Comparison of ENCODE assay signal across 18 mouse cellular contexts in genomic region chr6:86963987-86964685, GRCm38 (mm10). TPM values are rescaled to one million over a fixed set of nuclear protein-coding genes. Genes with fewer than 3 reads are reported as not detected.
DNase-seq lines count a peak whose midpoint lies in the region; ATAC-seq and TF ChIP-seq lines count a peak whose summit lies in the region.
"Had no signal": no experiment of that assay in that cellular context is flagged by ENCODE, and none has a peak within 500 bp of the region (broad histone marks: within the 10 kb centered on the region; RNA-seq: fewer than 3 reads in every experiment).

No protein-coding gene starts in this region.

- H3K9ac ChIP-seq in liver, embryonic 12.5 days: no peak overlapping the region
- H3K9ac ChIP-seq: forebrain, embryonic 13.5 days; hindbrain, embryonic 13.5 days had no signal

- no peaks in the 10 kb centered on the region for H3K4me1 ChIP-seq in liver, embryonic 12.5 days
- H3K4me1 ChIP-seq: embryonic facial prominence, embryonic 10.5 days; forebrain, embryonic 13.5 days; heart, embryonic 10.5 days; hindbrain, embryonic 13.5 days had no signal

- H3ac ChIP-seq in myocyte (ENCODE audit: control insufficient read depth, insufficient read length): no peak overlapping the region

- DNase-seq in gastrocnemius, postnatal 14 days: peak; percentile 18
- no peak for DNase-seq in gastrocnemius, postnatal 36 days
- DNase-seq in kidney, postnatal 25 days: peak; percentile 14 to 52
- DNase-seq in kidney, postnatal 10 days: no peak
- peak; percentile 22 for DNase-seq in NIH3T3 (ENCODE audit: low read depth)
- DNase-seq: adrenal gland, adult 2 months; adrenal gland, postnatal 25 days; cerebellum, adult 2 months; cerebellum, postnatal 10 days; heart, adult 18-20 months; heart, postnatal 14 days had no signal

- no peaks in the 10 kb centered on the region for H3K27me3 ChIP-seq in myocyte (ENCODE audit: control insufficient read depth, insufficient read depth, insufficient read length)
- no peaks in the 10 kb centered on the region for H3K27me3 ChIP-seq in liver, embryonic 12.5 days (replicated peaks)
- H3K27me3 ChIP-seq: CH12.LX; forebrain, embryonic 13.5 days; hindbrain, embryonic 13.5 days had no signal

- no peak for TF ChIP-seq POLR2A in myocyte (IDR thresholded peaks at IDR 0.05; ENCODE audit: insufficient read length, low read depth)

- intact Hi-C loops in gastrocnemius, postnatal 14 days (cut with DNase I; ENCODE audit: low total_unique reads): no loop called here
- intact Hi-C loops in gastrocnemius, postnatal 36 days (cut with DNase I): no loop called here

- H3K4me2 ChIP-seq in myocyte (ENCODE audit: low read depth): peak overlapping the region; percentile 6
- no peak overlapping the region for H3K4me2 ChIP-seq in liver, embryonic 12.5 days
- H3K4me2 ChIP-seq: forebrain, embryonic 13.5 days; hindbrain, embryonic 13.5 days had no signal

- ATAC-seq in liver, embryonic 12.5 days: no peak
- ATAC-seq: forebrain, embryonic 13.5 days had no signal

- no peak overlapping the region for H3K4me3 ChIP-seq in myocyte
- H3K4me3 ChIP-seq in liver, embryonic 12.5 days: no peak overlapping the region
- H3K4me3 ChIP-seq: embryonic facial prominence, embryonic 10.5 days; forebrain, embryonic 13.5 days; heart, embryonic 10.5 days; hindbrain, embryonic 13.5 days had no signal

- H3K79me2 ChIP-seq in myocyte (ENCODE audit: control insufficient read depth, insufficient read depth): no peaks in the 10 kb centered on the region

- peaks cover 37% of the 10 kb centered on the region for H3K36me3 ChIP-seq in myocyte (ENCODE audit: control insufficient read depth, insufficient read depth)
- peaks cover 83% of the 10 kb centered on the region for H3K36me3 ChIP-seq in liver, embryonic 12.5 days

- WGBS in liver, embryonic 12.5 days (ENCODE audit: insufficient replicate concordance): 84% methylated on average over 7 of the region's 7 CpGs

- no peak overlapping the region for H3K27ac ChIP-seq in liver, embryonic 12.5 days
- H3K27ac ChIP-seq: embryonic facial prominence, embryonic 10.5 days; forebrain, embryonic 13.5 days; heart, embryonic 10.5 days; hindbrain, embryonic 13.5 days had no signal

- no peaks in the 10 kb centered on the region for H3K9me3 ChIP-seq in liver, embryonic 12.5 days (replicated peaks)
- H3K9me3 ChIP-seq: embryonic facial prominence, embryonic 10.5 days; forebrain, embryonic 13.5 days; heart, embryonic 10.5 days; hindbrain, embryonic 13.5 days had no signal

TF ChIP-seq in myocyte, 11 proteins besides CTCF, POLR2A, EP300 and RAD21:
- TF ChIP-seq REST (IDR thresholded peaks at IDR 0.05; ENCODE audit: insufficient read depth, insufficient read length) (no peak), SRF (IDR thresholded peaks at IDR 0.05; ENCODE audit: control insufficient read depth, insufficient read length, low read depth) (no peak), TCF12 (IDR thresholded peaks at IDR 0.05; ENCODE audit: insufficient read depth, poor library complexity, severe bottlenecking) (peak; percentile 64), MYOG (IDR thresholded peaks at IDR 0.05; ENCODE audit: control insufficient read depth in 1 of 3, insufficient read depth in 1 of 3, insufficient read length in 2 of 3, low read depth in 2 of 3) (peak; percentile 34 to 95 (median 88)), MAX (IDR thresholded peaks at IDR 0.05; ENCODE audit: low read depth) (no peak), E2F4 (IDR thresholded peaks at IDR 0.05; ENCODE audit: insufficient read depth) (no peak), CEBPB (IDR thresholded peaks at IDR 0.05; ENCODE audit: insufficient read depth, poor library complexity, severe bottlenecking) (peak; percentile 28; the same call in 1 of the 2 replicates), TCF3 (IDR thresholded peaks at IDR 0.05; ENCODE audit: insufficient read length, low read depth) (peak; percentile 72), MYOD1 (IDR thresholded peaks at IDR 0.05; ENCODE audit: control insufficient read depth in 1 of 3, insufficient read length in 2 of 3, low read depth in 2 of 3) (peak; percentile 90 to 96 (median 95)), USF1 (IDR thresholded peaks at IDR 0.05; ENCODE audit: low read depth) (no peak)

RNA-seq across cellular contexts. Expression of gene Nfu1, which starts 44.9 kb away (rescaled TPM):
- 10 to 100 TPM; 59.8 to 63.5 TPM for total RNA-seq in gastrocnemius, postnatal 14 days (2021)
- 10 to 100 TPM; 55.8 to 56.2 TPM for total RNA-seq in gastrocnemius, postnatal 36 days (2021)
- polyA plus RNA-seq in myocyte (2012; fragmentation: generic; extraction: Trizol): 240 TPM
- 65.2 and 66.9 TPM in 2 replicates for polyA plus RNA-seq in liver, embryonic 12.5 days (2016; fragmentation: Nextera tagmentation; extraction: Ambion mirVana)

Comparison
In these comparisons a context has a peak if more than half of its experiments do, and no peak if none do; other contexts are left out.
1. DNase-seq: peak in gastrocnemius, postnatal 14 days (single experiment), kidney, postnatal 25 days (2 of 2) and NIH3T3 (single experiment); none in gastrocnemius, postnatal 36 days (0 of 2) and kidney, postnatal 10 days (single experiment).